Mouse (Mus musculus) spleen, embryonic (tissue): ENCODE data around the gene Atp5h.

Source experiments
- CTCF ChIA-PET: fragments of 350-600 bp; sonication (Branson Sonifier 250); formaldehyde crosslinking; loops from one replicate; lab custom pipeline; 2022; lab: Charles Lee

The Atp5h gene

DNA sequence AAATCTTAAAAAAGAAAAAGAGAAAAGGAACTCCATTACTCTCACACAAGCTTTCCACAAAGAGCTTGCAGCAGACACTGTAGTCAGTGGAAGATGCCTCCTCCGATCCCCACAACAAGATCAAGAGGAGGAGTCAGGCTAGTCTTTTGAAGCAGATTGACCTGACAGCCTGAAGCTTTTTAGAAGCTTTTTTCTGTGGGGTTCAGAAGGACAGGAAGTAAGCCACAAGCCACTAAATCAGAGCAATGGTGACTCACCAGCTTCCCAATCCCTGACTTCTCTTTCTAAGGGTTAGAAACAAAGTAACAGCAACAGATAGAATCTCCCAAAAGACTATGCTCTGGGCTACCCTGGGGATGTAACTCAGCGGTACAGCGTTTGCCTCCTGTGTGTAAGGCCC, 19.6 kb upstream of the Atp5h start:
- CTCF ChIA-PET, result interaction anchor here (0.7 kb wide), 1 partner anchor 404 kb away, joined by 3 read pairs; no protein-coding TSS in a partner anchor

DNA sequence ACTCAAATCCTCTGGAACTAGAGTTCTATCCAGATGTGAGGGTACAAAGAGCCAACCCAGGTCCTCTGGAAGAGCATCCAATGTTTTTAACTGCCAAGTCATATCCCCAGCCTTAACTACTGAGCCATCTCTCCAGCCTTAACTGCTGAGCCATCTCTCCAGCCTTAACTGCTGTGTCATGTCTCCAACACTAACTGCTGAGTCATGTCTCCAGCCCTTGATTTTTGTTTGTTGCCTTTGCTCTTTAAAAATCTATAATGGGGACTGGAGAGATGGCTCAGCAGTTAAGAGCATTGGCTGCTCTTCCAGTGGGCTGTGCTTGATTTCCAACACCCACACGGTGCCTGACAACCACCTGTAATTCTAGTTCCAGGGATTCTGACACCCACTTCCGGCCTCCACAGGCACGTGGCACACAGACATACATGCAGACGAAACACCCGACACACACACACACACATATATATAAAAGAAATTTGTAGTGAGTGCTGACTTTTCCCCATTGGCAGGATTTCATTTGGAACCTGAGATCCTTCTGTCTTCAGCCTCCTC, 17.9 kb upstream of the Atp5h start:
- CTCF ChIA-PET, result no interaction called here

DNA sequence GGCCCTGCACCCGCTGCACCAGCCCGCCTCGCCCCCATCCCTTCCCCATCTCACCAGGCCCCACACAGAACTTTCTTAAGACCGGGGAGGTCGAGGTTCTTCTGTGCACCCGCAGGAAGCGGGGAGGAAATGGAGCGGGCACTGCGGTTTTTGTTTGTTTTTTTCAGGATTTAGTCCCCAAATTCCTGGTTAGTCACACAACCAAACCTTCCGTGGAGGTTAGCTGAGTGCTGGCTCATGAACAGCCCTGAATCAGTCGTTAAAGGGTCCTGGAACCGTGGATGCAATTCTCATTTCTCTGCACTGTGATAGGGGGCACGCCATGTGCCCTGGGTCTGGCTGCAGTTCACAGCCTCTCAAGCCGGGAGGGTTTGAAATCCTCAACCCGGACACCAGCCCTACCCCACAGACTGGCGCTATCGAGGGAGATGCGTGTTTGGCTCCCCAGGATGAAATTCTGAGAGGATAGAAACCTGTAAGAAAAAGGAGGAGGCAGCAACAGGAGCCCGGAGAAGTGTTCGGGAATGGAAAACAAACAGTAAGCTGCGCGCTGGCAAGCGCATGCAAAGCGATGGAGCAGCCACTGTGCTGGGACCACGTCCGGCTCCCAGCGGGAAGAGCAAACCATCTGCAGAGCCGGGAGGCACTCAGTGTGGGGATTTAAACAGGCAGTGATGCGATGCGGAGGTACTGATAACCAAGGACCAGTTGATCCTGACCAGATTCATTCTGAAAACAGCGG, 16.0 kb upstream of the Atp5h start:
- CTCF ChIA-PET, result no interaction called here

DNA sequence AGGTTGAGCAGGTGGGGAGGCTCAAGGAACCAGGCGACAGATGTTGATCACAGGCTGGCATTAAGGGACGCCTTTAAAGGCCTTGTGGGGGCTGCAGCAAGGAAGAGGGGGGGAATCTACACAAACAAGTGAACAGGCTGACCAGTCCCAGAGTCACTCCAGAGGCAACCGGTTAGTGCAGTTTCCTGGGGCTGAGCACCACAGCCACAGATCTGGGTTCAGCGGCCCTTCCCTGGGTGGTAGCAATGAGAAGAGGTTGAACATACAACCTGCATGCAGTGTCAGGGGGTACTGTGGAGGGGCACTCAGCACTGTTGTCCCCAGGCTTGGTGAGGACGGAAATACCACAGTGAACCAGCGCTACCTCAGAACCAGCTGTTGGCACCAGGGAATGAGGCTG, 13.6 kb upstream of the Atp5h start:
- CTCF ChIA-PET, result no interaction called here

DNA sequence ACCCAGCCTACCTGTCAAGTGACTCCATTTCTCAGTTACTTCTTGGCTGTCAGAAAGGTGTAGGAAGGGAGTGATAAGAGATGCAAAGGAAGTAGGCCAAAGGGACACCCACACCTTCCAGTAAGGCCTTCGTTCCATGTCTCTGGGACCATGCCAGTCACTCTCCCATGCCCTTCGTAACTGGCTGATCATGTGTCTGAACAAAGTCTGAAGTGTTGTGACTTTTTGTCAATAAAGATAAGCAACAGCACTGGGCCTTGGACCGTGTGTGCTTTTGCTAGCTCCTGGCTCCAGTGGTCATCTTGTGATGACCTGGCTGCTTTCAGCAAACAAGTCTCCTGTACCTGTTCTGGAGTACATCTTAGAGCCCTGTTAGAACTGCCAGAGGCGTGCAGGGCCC, 13.1 kb upstream of the Atp5h start:
- CTCF ChIA-PET, result no interaction called here

DNA sequence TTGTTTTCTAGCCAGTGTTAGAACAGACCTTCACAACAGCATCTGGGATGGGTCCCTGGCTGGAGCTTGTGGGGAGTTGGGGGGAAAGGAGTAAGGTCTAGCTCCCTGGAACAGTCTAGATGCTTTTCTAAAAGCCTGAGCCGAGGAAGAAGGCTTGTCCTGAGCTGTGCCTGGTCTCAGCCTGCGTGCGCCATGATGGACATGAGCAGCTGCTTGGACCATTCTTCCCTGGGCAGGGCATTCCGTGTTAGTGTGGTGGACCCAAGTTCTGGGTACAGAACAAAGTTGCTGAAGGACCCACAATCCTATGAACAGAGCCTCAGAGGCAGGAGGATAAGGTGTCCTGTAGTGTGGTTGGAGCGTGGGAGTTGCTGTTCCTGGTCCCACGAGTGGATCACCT, 10.8 kb upstream of the Atp5h start:
- CTCF ChIA-PET, result no interaction called here

DNA sequence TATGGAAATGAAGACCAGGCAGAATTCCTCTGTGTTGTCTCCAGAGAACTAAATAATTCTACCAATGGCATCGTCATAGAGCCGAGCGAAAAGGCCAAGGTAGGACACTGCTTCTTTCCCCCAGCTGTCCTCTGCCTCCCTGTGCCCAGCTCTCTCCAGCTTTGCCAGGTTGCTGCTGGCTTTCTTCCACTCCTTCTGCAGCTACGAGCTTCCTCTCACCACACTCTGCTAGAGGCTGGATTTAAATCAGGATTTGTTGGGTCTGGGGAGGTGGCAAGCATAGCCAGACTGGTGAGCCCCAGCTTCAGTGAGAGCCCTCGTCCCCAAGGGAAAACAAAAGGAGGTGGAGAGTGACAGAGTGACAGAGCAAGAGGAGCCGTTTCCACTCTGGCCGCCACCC, 9.5 kb upstream of the Atp5h start:
- CTCF ChIA-PET, result no interaction called here

DNA sequence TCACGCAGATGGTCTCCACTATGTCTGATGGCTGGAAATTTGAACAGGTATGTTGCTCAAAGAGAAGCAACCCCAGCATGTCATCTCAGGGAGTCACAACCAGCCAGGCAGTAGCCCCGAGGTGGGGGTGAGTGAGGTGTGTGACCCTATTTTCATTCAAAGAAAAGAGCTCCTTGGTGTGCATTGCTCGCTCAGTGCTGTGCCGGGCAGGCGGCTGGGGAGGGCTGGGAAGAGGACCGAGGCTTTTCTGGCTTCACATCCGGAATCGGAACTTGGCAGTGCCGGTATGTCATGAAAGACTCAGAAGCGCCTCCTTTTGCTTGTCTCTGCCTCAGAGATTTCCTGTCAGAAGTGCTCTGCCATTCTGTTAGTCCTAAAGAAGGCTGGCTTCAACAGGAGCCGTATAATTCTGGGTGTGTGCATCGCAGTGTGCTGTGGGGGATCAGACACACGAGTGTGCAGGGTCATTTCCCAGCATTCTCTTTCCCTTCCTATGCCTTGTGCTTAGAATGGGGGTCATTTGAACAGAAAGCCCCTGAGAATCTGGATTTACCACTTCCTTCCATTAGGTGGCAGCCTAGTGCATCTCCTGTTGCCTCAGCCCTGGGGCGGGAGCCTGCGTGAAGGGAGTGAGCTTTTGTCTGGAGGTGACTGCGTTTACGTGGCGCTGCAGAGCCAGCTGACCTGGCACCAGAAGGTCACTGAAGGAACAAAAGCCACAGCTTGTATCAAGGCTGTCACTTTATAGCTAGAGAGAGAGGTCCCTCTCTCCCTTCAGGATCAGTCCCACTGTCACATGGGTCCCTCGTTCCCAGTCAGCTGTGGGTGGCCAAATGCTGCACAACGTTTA, 7.9 kb upstream of the Atp5h start:
- CTCF ChIA-PET, result no interaction called here

DNA sequence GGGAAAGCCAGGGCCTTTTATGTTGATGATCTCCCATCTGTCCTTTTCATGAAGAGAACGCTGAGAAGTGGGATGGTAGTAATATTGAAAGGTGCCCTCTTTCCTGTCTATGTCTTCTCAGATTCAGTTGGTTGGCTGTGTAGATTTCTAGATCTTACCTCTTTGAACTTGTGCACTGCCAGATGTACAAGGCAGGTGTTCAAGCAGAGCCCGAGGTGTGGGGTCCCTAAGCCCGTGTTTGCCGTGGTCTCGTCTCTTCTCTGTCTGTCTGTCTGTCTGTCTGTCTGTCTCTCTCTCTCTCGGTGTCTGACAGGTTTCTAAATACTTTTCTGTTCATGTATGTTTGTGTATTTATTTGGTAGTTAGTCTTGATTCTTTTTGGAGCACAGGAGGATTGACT, 5.9 kb upstream of the Atp5h start:
- CTCF ChIA-PET, result no interaction called here

DNA sequence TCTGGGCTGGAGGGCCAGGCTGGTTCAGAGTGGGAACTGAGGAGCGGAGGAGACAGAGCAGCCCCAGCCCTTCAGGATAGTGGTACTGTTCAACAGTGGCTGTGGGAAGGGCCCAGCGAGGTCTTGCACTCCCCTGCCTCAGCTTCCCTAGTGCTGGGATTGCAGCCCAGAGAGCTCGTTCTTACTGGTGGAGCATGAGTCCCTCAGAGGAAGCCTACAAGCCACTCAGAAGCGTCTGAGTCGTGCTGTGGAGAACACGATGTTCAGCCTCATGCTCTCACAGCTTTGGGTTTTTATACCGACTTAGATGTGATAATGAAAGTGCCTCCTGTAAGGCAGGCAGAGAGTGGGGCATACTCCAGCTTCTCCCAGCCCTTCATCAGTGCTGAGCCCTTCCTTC, 4.9 kb upstream of the Atp5h start:
- CTCF ChIA-PET, result no interaction called here

DNA sequence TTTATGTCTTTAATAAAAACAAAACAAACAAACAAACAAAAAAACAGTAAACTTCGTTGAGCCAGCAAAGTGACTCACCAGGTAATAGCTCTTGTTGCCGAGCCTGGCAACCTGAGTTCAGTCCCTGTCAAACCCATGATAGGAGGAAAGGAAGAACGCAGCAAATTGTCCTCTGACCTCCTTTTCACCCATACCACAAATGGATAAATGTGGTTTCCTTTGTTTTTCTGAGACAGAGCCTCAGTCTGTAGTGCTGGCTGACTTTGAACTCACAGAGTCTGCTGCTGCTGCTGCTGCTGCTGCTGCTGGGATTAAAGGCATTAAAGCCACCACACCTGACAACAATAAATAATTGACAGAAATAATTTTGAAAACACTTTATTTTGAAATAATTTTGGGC, 3.3 kb upstream of the Atp5h start:
- CTCF ChIA-PET, result no interaction called here

DNA sequence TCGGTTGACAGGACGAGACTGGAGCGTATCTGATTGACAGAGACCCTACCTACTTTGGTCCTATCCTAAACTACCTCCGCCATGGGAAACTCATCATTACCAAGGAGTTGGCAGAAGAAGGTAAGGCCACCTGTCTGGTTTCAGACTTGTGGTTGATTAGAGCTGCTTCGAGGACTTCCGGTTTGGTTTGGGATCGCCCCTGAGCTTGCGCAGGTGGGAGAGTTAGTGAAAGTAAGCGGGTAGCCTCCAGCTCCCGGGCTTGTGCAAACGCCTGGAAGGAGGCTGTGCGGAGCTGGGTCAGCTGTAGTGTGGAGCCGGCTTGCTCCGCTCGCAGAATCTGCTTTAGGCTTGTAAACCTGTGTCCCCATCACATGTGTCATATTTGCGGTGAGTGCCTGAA, 2.2 kb upstream of the Atp5h start:
- CTCF ChIA-PET, result interaction anchor here (0.7 kb wide), 1 partner anchor 13 kb away, joined by 3 read pairs; no protein-coding TSS in a partner anchor

DNA sequence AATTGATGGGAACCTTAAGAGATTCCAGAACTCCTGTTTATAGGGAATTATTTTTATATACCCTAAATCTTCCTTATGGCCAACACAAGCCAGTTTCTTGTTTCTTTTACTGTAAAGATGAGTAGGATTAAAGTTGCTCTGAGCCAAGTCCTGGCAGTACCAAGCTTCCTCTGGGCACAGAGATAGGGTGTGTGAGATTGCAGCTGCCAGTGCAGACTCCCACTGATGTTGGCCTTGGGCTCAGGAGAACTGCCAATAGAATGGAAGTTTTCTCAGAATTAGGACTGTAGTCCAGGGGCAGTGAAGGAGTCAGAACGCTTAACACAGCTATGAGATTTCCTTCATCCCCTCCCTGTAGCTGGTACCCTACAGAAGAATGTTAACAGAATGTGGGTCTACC, 1.6 kb upstream of the Atp5h start:
- CTCF ChIA-PET, result no interaction called here

DNA sequence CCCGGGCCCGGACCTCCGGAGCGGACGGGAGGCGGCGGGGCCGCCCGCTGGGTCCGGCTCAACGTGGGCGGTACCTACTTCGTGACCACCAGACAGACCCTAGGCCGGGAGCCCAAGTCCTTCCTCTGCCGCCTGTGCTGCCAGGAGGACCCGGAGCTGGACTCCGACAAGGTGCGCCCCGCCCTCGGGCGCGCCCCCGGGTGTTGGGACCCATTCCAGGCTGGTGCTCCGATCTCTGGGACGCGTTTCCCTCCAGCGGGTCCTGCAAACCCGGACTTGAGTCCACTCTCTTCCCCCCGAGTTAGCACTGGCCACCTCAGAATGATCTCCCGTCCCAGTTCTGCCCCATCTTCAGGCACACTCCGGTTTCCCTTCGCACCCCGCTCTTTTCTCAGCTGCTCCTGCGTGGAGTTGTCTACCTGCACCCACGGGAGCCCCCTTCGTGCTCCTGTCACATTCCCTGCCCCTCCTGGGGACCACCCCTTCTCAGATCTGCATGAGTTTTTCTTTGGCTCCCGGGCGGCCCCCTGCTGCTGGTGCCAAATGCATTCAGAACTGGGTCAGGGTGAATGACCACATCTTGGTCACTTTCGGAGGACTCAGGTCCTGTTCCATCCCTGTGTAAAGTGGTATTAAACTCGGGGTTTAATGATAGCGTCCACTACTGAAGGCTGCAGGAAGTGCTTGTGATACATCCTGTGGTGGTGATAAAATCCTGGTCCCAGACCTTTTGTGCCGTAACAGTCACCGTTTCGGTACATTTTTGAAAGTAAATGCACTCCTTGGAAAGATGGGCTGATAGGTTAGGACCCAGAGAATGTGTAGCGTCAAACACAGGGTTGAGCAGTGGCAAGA, 801 bp upstream of the Atp5h start:
- CTCF ChIA-PET, result no interaction called here

DNA sequence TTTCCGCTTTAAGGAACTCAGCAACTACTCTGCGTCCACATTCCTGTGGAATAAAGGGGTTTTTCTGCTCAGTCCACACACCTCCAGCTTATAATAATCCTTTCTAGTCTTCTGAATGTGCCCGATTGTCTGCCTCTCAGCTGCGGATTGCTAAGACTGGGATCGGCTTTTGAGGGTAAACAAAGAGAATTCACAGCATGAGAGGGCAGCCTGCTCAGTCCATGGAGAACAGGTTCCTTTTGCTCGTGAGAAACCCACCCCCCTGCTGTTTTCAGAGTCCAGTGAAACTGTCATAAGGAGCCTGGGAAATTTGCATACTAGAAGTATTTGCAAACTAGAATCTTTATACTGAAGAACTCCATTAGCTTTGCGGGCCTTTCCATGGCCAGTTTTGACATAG, 10.2 kb downstream of the Atp5h start:
- CTCF ChIA-PET, result no interaction called here

DNA sequence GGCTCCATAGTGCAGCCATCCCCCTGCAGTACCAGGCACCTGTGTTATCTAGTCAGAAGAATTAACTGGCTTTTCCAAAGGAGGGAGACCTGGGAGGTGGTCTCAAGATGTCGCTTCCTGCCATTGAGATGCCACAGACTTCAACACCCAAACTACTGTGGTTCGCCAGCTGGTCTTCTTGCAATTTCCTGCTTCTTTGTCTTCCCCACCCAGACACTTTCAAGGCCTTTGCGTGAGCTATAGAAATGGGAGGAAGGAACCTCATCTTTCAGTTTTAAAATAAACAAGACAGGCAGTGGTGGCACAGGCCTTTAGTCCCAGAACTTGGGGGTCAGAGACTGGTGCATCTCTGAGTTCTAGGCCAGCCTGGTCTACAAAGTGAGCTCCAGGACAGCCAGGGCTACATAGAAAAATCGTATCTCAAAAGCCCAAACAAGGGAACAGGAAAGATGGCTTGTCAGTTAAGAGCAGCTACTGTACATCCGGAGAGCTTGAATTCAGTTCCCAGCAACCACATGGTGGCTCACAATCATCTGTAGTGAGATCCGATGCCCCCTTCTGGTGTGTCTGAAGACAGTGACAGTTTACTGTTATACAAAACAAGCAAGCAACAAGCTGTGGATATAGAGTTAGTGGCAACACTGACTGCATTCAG, 11.4 kb downstream of the Atp5h start:
- CTCF ChIA-PET, result interaction anchor here (1.1 kb wide), 1 partner anchor 14 kb away, joined by 3 read pairs; no protein-coding TSS in a partner anchor

DNA sequence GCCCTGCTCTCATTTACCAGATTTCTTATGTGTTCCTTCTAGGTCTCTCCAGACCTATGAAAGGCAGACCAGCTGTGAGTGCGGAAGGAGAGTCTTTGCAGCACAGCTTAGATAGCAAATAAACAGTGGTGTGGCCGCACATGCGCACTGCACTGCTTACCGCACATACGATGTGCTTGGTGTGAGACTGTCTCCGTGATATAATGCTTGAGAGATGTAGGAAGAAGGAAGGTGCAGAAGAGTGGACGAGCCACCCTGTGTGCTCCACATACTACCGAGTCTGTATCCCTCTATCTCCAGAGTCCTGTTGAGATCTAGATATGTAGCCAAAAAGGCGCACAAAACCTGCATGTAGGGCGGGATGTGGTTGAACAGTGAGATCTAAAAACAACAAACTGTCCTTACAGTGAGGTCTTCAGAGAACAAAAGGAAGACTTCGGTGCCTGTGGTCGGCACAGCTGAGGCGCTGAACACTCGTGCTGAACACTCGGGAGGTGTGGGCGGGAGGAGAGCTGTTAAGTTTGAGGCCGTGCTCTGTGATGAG, 12.8 kb downstream of the Atp5h start:
- CTCF ChIA-PET, result interaction anchor here (0.6 kb wide), 1 partner anchor 60 kb away, joined by 7 read pairs; no protein-coding TSS in a partner anchor

DNA sequence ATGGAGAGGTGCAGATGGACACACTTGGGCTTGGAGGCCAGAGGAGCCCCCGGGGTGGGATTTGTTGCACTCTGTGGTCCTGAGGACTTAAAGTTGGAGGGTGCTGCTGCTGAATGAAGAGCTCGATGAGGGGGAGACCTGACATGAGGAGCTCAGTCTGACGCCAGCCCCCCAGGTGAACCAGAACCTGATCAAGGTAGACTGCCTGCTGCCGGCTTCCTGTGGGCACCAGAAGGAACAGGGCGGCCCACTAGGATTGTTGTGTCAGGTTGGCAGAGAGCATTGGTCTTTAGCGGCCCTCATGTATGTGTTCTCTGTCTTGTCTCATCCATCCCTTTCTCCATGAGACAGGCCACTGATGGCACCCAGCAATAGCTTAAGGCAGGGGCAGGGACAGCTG, 14.0 kb downstream of the Atp5h start:
- CTCF ChIA-PET, result no interaction called here

DNA sequence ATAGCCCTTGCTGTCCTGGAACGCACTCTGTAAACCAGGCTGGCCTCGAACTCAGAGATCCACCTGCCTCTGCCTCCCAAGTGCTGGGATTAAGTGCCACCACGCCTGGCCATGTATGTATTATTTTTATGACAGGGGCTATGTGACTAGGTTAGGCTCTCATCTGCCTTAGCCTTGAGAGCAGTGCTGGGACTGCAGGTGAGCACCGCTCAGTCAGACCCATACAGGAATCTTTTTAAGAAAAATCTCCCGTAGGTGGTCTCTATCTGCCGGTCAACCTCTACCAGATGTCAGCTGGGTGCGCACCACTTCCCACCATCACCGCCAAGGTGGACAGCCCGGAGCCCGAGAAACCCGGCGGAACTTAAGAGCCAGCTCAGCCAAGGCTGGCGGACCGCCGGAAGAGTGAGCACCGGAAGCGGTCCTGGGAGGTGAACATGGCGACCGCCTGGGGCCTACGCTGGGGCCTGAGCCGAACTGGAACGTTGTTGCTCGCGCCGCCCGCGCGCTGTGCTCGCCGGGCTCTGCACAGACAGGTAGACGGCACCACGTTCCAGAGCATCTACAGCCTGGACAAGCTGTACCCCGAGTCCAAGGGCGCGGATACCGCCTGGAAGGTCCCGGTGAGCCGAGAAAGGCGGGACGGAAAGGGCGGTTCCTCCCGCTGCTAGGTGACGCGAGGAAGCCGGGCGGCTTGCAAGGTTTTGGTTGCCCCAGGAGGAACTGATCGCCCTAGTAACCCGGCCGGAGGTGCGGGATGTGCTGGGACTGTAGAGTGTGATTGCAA, 16.2 kb downstream of the Atp5h start, which contains the start of gene Mrpl58:
TSS of gene Mrpl58 (plus strand) at position 415 of the 787 bp plus-strand sequence.
- CTCF ChIA-PET, result interaction anchor here (1.6 kb wide), 1 partner anchor 16 kb away, joined by 4 read pairs; no protein-coding TSS in a partner anchor
